Mouse (Mus musculus): Measurements from ENCODE around the gene Cpz.

Cpz gene

DNA sequence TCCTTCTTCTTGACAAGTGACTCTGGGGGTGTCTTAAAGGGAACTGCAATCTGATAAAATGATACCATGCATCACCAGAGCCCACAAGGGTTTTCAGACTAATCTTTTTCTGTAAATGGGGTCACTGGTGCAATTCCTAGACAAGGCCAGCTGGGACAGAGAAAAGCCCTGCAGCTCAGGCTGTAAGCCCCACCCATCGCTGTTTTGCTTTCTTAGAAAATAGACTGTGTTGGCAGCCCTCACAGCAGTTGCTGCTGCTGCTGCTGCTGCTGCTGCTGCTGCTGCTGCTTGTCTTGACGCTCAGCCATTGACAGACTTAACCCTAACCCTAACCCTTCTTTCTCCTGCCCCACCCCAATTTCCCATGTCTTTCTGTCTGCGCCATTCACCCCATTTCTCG is 14.1 kb upstream of the Cpz start:
- TF ChIP-seq CTCF (conservative IDR thresholded peaks at IDR 0.05; ENCODE audit: low read length), result no peak
- no peak for TF ChIP-seq POU5F1 (IDR thresholded peaks at IDR 0.05; ENCODE audit: borderline replicate concordance, low read length)
- TF ChIP-seq NANOG (IDR thresholded peaks at IDR 0.05; ENCODE audit: borderline replicate concordance, low read length), result no peak
- Histone ChIP-seq H3K36me3 (ENCODE audit: insufficient read depth, low read length) (no peaks in the 10 kb centered on the region), H3K4me1 (replicated peaks; ENCODE audit: low read depth, low read length) (no peaks in the 10 kb centered on the region)

GRCm38 (mm10) chr5:35538022-35538421 is 12.5 kb upstream of the Cpz start:
- no peak for TF ChIP-seq POU5F1 (IDR thresholded peaks at IDR 0.05; ENCODE audit: borderline replicate concordance, low read length)
- TF ChIP-seq NANOG (IDR thresholded peaks at IDR 0.05; ENCODE audit: borderline replicate concordance, low read length), result no peak
- no peak for TF ChIP-seq CTCF (conservative IDR thresholded peaks at IDR 0.05; ENCODE audit: low read length)
- no peak overlapping the region for H3K4me3 ChIP-seq (replicated peaks; ENCODE audit: low read length)
- no peaks in the 10 kb centered on the region for H3K4me1 ChIP-seq (replicated peaks; ENCODE audit: low read depth, low read length)
- no peaks in the 10 kb centered on the region for H3K36me3 ChIP-seq (ENCODE audit: insufficient read depth, low read length)
- 0 out of 2 replicates have a peak, but pooled peaks cover 3% of the 10 kb centered on the region for H3K27me3 ChIP-seq (ENCODE audit: insufficient read depth, low read length)
- peaks cover 9% of the 10 kb centered on the region; the same call in 1 of the 2 replicates for H3K9me3 ChIP-seq (ENCODE audit: low read length)

More for the DNA sequence above, 14.1 kb upstream of the Cpz start:
- Histone ChIP-seq H3K9me3 (ENCODE audit: low read length) (peaks cover 9% of the 10 kb centered on the region; the same call in 1 of the 2 replicates), H3K4me3 (replicated peaks; ENCODE audit: low read length) (no peak overlapping the region), H3K27me3 (ENCODE audit: insufficient read depth, low read length) (0 out of 2 replicates have a peak, but pooled peaks cover 3% of the 10 kb centered on the region)

DNA sequence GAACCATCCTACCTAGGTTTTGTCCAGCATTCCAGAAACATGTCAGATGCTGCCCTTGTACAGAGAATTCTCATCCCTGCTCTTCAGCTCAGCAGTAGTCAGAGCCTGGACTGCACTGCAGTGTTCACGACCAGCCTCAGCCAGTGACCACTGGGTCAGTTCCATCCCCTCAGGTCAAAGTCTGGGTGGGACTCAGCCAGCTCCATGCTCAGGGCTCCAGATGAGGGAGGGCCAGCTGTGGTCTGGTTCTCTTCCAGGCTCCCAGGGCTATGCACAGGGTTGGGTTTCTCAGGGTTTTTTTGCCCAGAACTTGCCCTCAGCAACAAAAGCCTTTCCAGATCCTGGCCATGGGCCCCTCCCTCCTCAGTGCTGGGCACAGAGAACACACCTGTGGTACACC is 12.0 kb upstream of the Cpz start:
- Histone ChIP-seq H3K36me3 (ENCODE audit: insufficient read depth, low read length) (no peaks in the 10 kb centered on the region), H3K27me3 (ENCODE audit: insufficient read depth, low read length) (peaks cover 9% of the 10 kb centered on the region), H3K9me3 (ENCODE audit: low read length) (peaks cover 9% of the 10 kb centered on the region; the same call in 1 of the 2 replicates), H3K4me3 (replicated peaks; ENCODE audit: low read length) (no peak overlapping the region), H3K4me1 (replicated peaks; ENCODE audit: low read depth, low read length) (no peaks in the 10 kb centered on the region)
- TF ChIP-seq NANOG (IDR thresholded peaks at IDR 0.05; ENCODE audit: borderline replicate concordance, low read length), result no peak
- no peak for TF ChIP-seq POU5F1 (IDR thresholded peaks at IDR 0.05; ENCODE audit: borderline replicate concordance, low read length)
- no peak for TF ChIP-seq CTCF (conservative IDR thresholded peaks at IDR 0.05; ENCODE audit: low read length)

DNA sequence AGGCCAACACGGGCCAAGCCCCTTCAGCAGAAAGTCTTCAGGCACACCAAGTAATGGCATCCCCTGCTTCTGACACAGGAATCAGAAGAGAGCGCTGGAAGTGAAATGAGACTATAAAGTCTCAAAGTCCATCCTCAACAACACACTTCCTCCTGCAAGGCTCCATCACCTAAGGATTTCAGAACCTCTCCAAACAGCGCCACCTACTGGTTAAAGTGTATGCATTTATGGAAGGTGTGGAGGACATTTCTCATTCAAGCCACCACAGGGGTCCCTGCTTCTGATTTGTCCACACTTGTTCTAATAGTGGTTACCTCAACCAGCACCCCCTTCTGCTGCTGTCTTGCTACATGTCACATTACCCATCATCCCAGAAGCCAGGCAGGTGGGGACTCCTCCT is 10.8 kb upstream of the Cpz start:
- H3K27me3 ChIP-seq (ENCODE audit: insufficient read depth, low read length), result peaks cover 18% of the 10 kb centered on the region
- peaks cover 9% of the 10 kb centered on the region; the same call in 1 of the 2 replicates for H3K9me3 ChIP-seq (ENCODE audit: low read length)
- no peaks in the 10 kb centered on the region for H3K36me3 ChIP-seq (ENCODE audit: insufficient read depth, low read length)
- no peak overlapping the region for H3K4me3 ChIP-seq (replicated peaks; ENCODE audit: low read length)
- no peak for TF ChIP-seq NANOG (IDR thresholded peaks at IDR 0.05; ENCODE audit: borderline replicate concordance, low read length)
- TF ChIP-seq CTCF (conservative IDR thresholded peaks at IDR 0.05; ENCODE audit: low read length), result peak; percentile 50
- peaks cover 3% of the 10 kb centered on the region; the same call in 1 of the 2 replicates for H3K4me1 ChIP-seq (replicated peaks; ENCODE audit: low read depth, low read length)

- peaks cover 12% of the 10 kb centered on the region for H3K4me1 ChIP-seq (replicated peaks; ENCODE audit: low read depth, low read length)
- TF ChIP-seq NANOG (IDR thresholded peaks at IDR 0.05; ENCODE audit: borderline replicate concordance, low read length) (no peak), CTCF (conservative IDR thresholded peaks at IDR 0.05; ENCODE audit: low read length) (no peak), POU5F1 (IDR thresholded peaks at IDR 0.05; ENCODE audit: borderline replicate concordance, low read length) (no peak)
- peaks cover 34% of the 10 kb centered on the region for H3K27me3 ChIP-seq (ENCODE audit: insufficient read depth, low read length)
- no peaks in the 10 kb centered on the region for H3K36me3 ChIP-seq (ENCODE audit: insufficient read depth, low read length)
- H3K4me3 ChIP-seq (replicated peaks; ENCODE audit: low read length), result no peak overlapping the region
- H3K9me3 ChIP-seq (ENCODE audit: low read length), result peaks cover 9% of the 10 kb centered on the region; the same call in 1 of the 2 replicates
Measured at GRCm38 (mm10) chr5:35531586-35531985, 6.1 kb upstream of the Cpz start.

DNA sequence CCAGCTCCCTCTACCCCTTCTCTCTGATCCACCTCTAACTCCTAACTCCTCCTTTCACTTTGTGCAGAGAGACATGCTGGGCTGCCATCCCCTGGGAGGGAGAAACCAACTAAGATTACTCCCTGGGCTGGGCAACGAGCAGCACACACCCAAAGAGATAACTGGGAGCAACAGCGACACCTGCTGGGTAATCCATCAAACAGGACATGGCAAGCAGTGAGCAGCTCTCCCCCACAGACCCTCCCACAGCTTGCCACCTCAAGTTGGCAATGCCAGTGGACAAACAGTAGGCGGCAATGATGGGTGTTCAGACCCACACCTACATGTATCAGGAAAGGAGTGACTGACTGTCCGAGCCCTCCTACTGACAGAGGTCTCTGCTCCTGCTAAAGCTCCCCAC is 4.9 kb upstream of the Cpz start:
- H3K27me3 ChIP-seq (ENCODE audit: insufficient read depth, low read length), result peaks cover 44% of the 10 kb centered on the region
- H3K4me3 ChIP-seq (replicated peaks; ENCODE audit: low read length), result no peak overlapping the region
- peak; percentile 78 for TF ChIP-seq CTCF (conservative IDR thresholded peaks at IDR 0.05; ENCODE audit: low read length)
- no peak for TF ChIP-seq NANOG (IDR thresholded peaks at IDR 0.05; ENCODE audit: borderline replicate concordance, low read length)
- no peaks in the 10 kb centered on the region for H3K36me3 ChIP-seq (ENCODE audit: insufficient read depth, low read length)
- H3K4me1 ChIP-seq (replicated peaks; ENCODE audit: low read depth, low read length), result peaks cover 20% of the 10 kb centered on the region
- peaks cover 1% of the 10 kb centered on the region; the same call in 1 of the 2 replicates for H3K9me3 ChIP-seq (ENCODE audit: low read length)

- H3K27me3 ChIP-seq (ENCODE audit: insufficient read depth, low read length), result peaks cover 76% of the 10 kb centered on the region
- TF ChIP-seq NANOG (IDR thresholded peaks at IDR 0.05; ENCODE audit: borderline replicate concordance, low read length) (no peak), CTCF (conservative IDR thresholded peaks at IDR 0.05; ENCODE audit: low read length) (no peak), POU5F1 (IDR thresholded peaks at IDR 0.05; ENCODE audit: borderline replicate concordance, low read length) (no peak)
- peaks cover 25% of the 10 kb centered on the region for H3K4me1 ChIP-seq (replicated peaks; ENCODE audit: low read depth, low read length)
- H3K4me3 ChIP-seq (replicated peaks; ENCODE audit: low read length), result 0 out of 2 replicates have a peak overlapping the region, but pooled peaks have one; percentile 82
- no peaks in the 10 kb centered on the region for H3K36me3 ChIP-seq (ENCODE audit: insufficient read depth, low read length)
- no peaks in the 10 kb centered on the region for H3K9me3 ChIP-seq (ENCODE audit: low read length)
Measured at GRCm38 (mm10) chr5:35524381-35524780, 1.1 kb downstream of the Cpz start.

DNA sequence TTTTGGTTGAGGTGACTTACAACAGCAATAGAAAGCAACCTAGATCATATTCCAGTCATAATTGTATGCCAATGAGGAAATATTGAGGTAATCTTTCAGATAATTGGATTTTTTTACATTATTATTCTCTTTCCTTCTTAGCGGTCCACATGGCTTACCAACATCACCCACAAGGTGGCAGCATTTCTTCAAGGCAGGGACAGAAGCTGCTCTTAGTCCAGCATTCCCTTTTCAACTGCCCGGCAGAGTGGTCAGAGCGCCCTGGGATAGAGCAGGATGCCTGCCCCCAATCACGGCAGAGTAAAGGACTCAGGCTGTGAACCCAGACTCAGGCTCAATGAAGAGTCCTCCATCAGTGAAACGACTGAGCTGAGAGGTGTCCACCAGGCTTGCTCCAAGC is 1.8 kb downstream of the Cpz start:
- TF ChIP-seq CTCF (conservative IDR thresholded peaks at IDR 0.05; ENCODE audit: low read length) (peak; percentile 90), POU5F1 (IDR thresholded peaks at IDR 0.05; ENCODE audit: borderline replicate concordance, low read length) (no peak)
- Histone ChIP-seq H3K4me3 (replicated peaks; ENCODE audit: low read length) (no peak overlapping the region), H3K36me3 (ENCODE audit: insufficient read depth, low read length) (no peaks in the 10 kb centered on the region), H3K4me1 (replicated peaks; ENCODE audit: low read depth, low read length) (peaks cover 25% of the 10 kb centered on the region), H3K27me3 (ENCODE audit: insufficient read depth, low read length) (peaks cover 74% of the 10 kb centered on the region), H3K9me3 (ENCODE audit: low read length) (no peaks in the 10 kb centered on the region)

- no peaks in the 10 kb centered on the region for H3K36me3 ChIP-seq (ENCODE audit: insufficient read depth, low read length)
- H3K4me3 ChIP-seq (replicated peaks; ENCODE audit: low read length), result no peak overlapping the region
- peaks cover 8% of the 10 kb centered on the region for H3K9me3 ChIP-seq (ENCODE audit: low read length)
- H3K27me3 ChIP-seq (ENCODE audit: insufficient read depth, low read length), result peaks cover 37% of the 10 kb centered on the region
- no peak for TF ChIP-seq POU5F1 (IDR thresholded peaks at IDR 0.05; ENCODE audit: borderline replicate concordance, low read length)
- H3K4me1 ChIP-seq (replicated peaks; ENCODE audit: low read depth, low read length), result no peaks in the 10 kb centered on the region
Measured at GRCm38 (mm10) chr5:35516781-35517180, 8.7 kb downstream of the Cpz start.
